Mouse (Mus musculus) thymus, postnatal 4 days (tissue): ENCODE results near the gene B3glct.

Experiments
- DNase-seq: peaks from one replicate; pipeline ENCODE4 v3.0.0; 2021

B3glct gene

GRCm38 (mm10) chr5:149678100-149678989 is at the start of gene B3glct:
B3glct (plus strand) TSS chr5:149678230.
- DNase-seq = peak; percentile 97

- no peak for DNase-seq
Measured at GRCm38 (mm10) chr5:149634409-149635035, 43.5 kb upstream of the B3glct start.

GRCm38 (mm10) chr5:149635556-149635955 is 42.5 kb upstream of the B3glct start:
- DNase-seq = no peak

GRCm38 (mm10) chr5:149636075-149636920 is 41.7 kb upstream of the B3glct start, which contains the start of gene Hsph1:
Hsph1 (minus strand) TSS chr5:149636376.
- peak; percentile 95 for DNase-seq

- no peak for DNase-seq
Measured at GRCm38 (mm10) chr5:149637306-149637705, 40.7 kb upstream of the B3glct start.

GRCm38 (mm10) chr5:149641277-149641892 is 36.6 kb upstream of the B3glct start:
- no peak for DNase-seq

GRCm38 (mm10) chr5:149642366-149642765 is 35.7 kb upstream of the B3glct start:
- no peak for DNase-seq

GRCm38 (mm10) chr5:149642783-149643509 is 35.1 kb upstream of the B3glct start:
- no peak for DNase-seq

- no peak for DNase-seq
Measured at GRCm38 (mm10) chr5:149647367-149648115, 30.5 kb upstream of the B3glct start.

- no peak for DNase-seq
Measured at GRCm38 (mm10) chr5:149648196-149648595, 29.8 kb upstream of the B3glct start.

- no peak for DNase-seq
Measured at GRCm38 (mm10) chr5:149648895-149649406, 29.1 kb upstream of the B3glct start.

- no peak for DNase-seq
Measured at GRCm38 (mm10) chr5:149649499-149650178, 28.4 kb upstream of the B3glct start.

GRCm38 (mm10) chr5:149650179-149650553 is 27.9 kb upstream of the B3glct start:
- DNase-seq = no peak

- no peak for DNase-seq
Measured at GRCm38 (mm10) chr5:149655636-149656035, 22.4 kb upstream of the B3glct start.

GRCm38 (mm10) chr5:149658022-149658421 is 20.0 kb upstream of the B3glct start:
- no peak for DNase-seq

- DNase-seq = no peak
Measured at GRCm38 (mm10) chr5:149658741-149659413, 19.2 kb upstream of the B3glct start.

GRCm38 (mm10) chr5:149659414-149659780 is 18.6 kb upstream of the B3glct start:
- DNase-seq = no peak

- no peak for DNase-seq
Measured at GRCm38 (mm10) chr5:149661428-149661827, 16.6 kb upstream of the B3glct start.

- peak; percentile 15 for DNase-seq
Measured at GRCm38 (mm10) chr5:149662980-149663379, 15.1 kb upstream of the B3glct start.

- no peak for DNase-seq
Measured at GRCm38 (mm10) chr5:149663417-149663816, 14.6 kb upstream of the B3glct start.
